Mouse (Mus musculus): ENCODE results near the gene Rapgef4.

- TF ChIP-seq POLR2A (IDR thresholded peaks at IDR 0.05; ENCODE audit: extremely low read depth, insufficient read depth, low read length) (no peak), CTCF (IDR thresholded peaks at IDR 0.05; ENCODE audit: low read depth, low read length) (no peak)
Observed at GRCm38 (mm10) chr2:71981343-71981851, 357 bp downstream of the Rapgef4 start.

Measured in liver, adult 2 months (tissue).